Mouse (Mus musculus): Measurements from ENCODE around the gene 1700028J19Rik.

DNA sequence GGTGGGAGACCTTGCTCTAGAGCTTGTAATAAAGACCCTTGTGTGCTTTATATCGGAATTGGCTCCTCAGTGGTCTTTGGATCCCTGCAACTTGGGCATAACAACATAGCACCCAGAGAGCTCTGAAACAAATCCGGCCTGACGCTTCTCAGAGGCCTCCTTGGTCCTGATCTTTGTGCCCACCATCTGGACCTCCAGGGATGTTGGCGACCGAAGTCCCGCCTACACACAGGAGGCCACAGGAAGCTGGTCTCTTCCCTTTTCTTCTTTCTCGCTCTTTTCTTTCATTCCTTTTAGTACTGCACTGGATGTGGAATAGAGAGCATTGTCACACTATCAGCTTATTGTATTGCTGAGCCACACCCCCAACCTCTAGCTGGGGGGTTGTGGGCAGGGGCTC lies 27.0 kb upstream of the 1700028J19Rik start:
- TF ChIP-seq POLR2A (IDR thresholded peaks at IDR 0.05; ENCODE audit: low read depth, low read length) = no peak
- no peak for TF ChIP-seq CTCF (conservative IDR thresholded peaks at IDR 0.05; ENCODE audit: insufficient read depth, insufficient read length, low read depth, low read length)

All from kidney, adult 2 months (tissue).